Mouse (Mus musculus): ENCODE results near the gene Ankrd16. TPM values are rescaled to one million over a fixed set of nuclear protein-coding genes. Genes with fewer than 3 reads are reported as not detected.
A peak's percentile ranks its signal among the peaks of the same experiment; 100 is the strongest.

Ankrd16 gene
- polyA plus RNA-seq, 1 experiment from 2014 or later: 54.4 TPM

- no peaks in the 10 kb centered on the region for H3K9me3 ChIP-seq
- H3K9ac ChIP-seq: peak overlapping the region; percentile 15; the same call in 1 of the 2 replicates
- no peaks in the 10 kb centered on the region for H3K27me3 ChIP-seq
- peaks cover 4% of the 10 kb centered on the region; the same call in 1 of the 2 replicates for H3K36me3 ChIP-seq
- no peak overlapping the region for H3K27ac ChIP-seq
- peaks cover 42% of the 10 kb centered on the region for H3K4me1 ChIP-seq (replicated peaks)
- no peak for ATAC-seq (ENCODE audit: low FRiP score)
- H3K4me2 ChIP-seq: no peak overlapping the region
- 92% methylated on average over 10 of the region's 10 CpGs for WGBS
- no peak overlapping the region for H3K4me3 ChIP-seq
Measured at GRCm38 (mm10) chr2:11774426-11774825, 3.2 kb upstream of the Ankrd16 start.

- H3K9ac ChIP-seq: no peak overlapping the region
- no peak overlapping the region for H3K4me3 ChIP-seq
- H3K9me3 ChIP-seq: no peaks in the 10 kb centered on the region
- H3K4me1 ChIP-seq (replicated peaks): peaks cover 49% of the 10 kb centered on the region
- 77% methylated on average over 5 of the region's 5 CpGs for WGBS
- peaks cover 5% of the 10 kb centered on the region; the same call in 1 of the 2 replicates for H3K36me3 ChIP-seq
- ATAC-seq (ENCODE audit: low FRiP score): no peak
- no peaks in the 10 kb centered on the region for H3K27me3 ChIP-seq
- H3K27ac ChIP-seq: no peak overlapping the region
- no peak overlapping the region for H3K4me2 ChIP-seq
Measured at GRCm38 (mm10) chr2:11775121-11775520, 2.6 kb upstream of the Ankrd16 start.

- ATAC-seq (ENCODE audit: low FRiP score): no peak
- 0 out of 2 replicates have a peak overlapping the region, but pooled peaks have one; percentile 94 for H3K27ac ChIP-seq
- H3K4me3 ChIP-seq: peak overlapping the region; percentile 85
- H3K9ac ChIP-seq: peak overlapping the region; percentile 89
- no peaks in the 10 kb centered on the region for H3K9me3 ChIP-seq
- H3K27me3 ChIP-seq: no peaks in the 10 kb centered on the region
- peak overlapping the region; percentile 87 for H3K4me2 ChIP-seq
- WGBS: 55% methylated on average over 8 of the region's 8 CpGs
- H3K36me3 ChIP-seq: peaks cover 16% of the 10 kb centered on the region
- peaks cover 56% of the 10 kb centered on the region for H3K4me1 ChIP-seq (replicated peaks)
Measured at GRCm38 (mm10) chr2:11776415-11776814, 1.3 kb upstream of the Ankrd16 start.

DNA sequence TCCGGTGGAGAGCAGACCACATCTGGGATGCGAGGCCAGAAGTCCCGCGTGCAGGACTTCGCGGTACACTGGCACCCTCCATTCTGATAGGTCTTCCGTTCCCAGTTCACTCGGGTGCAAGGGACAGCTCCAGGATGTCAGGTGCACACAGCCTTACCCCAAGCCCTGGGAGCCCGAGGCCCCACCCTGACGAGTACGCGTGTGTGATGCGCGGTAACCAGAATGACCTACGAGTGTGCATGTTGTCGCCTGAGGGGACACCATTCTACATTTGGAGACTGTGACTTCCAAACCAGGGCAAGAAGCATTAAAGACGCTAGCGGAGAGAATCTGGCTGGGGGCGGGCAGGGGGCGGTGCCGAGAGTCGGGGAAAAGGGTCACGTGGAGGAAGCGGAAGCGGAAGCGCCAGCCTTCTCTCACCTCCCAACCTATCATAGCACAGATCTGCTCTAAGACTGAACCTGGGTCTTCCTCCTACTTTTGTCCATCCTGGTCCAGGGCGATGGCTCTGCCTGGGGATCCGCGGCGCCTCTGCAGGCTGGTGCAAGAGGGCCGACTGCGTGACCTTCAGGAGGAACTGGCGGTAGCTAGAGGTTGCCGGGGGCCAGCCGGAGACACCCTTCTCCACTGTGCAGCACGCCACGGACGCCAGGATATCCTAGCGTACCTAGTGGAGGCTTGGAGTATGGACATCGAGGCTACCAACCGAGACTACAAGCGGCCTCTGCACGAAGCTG lies 579 bp downstream of the Ankrd16 start:
- H3K27me3 ChIP-seq: no peaks in the 10 kb centered on the region
- peak overlapping the region; percentile 86 for H3K9ac ChIP-seq
- peaks cover 35% of the 10 kb centered on the region for H3K36me3 ChIP-seq
- peaks cover 51% of the 10 kb centered on the region for H3K4me1 ChIP-seq (replicated peaks)
- H3K4me2 ChIP-seq: peak overlapping the region; percentile 72
- H3K27ac ChIP-seq: peak overlapping the region; percentile 96
- H3K4me3 ChIP-seq: peak overlapping the region; percentile 85
- peak; percentile 91 for ATAC-seq (ENCODE audit: low FRiP score)
- under 1% methylated on average over 43 of the region's 43 CpGs for WGBS
- H3K9me3 ChIP-seq: no peaks in the 10 kb centered on the region

DNA sequence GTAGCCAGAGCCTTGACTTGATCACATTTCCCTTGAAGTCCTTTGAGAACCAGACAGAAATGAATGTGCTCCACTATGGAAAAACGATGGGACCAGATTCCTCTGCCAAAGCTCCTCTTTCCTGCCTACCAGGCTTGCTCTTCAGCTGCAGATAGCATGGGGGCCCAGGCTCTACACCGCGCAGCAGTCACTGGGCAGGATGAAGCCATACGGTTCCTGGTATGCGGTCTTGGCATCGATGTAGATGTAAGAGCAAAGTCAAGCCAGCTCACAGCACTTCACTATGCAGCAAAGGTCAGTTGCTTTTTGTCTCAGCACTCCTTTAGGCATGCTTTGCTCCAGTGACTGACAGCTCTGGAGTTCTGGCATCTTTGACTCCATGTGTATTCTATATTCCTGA lies 6.5 kb downstream of the Ankrd16 start:
- H3K4me3 ChIP-seq: no peak overlapping the region
- H3K9ac ChIP-seq: no peak overlapping the region
- H3K27me3 ChIP-seq: no peaks in the 10 kb centered on the region
- no peak overlapping the region for H3K27ac ChIP-seq
- H3K4me2 ChIP-seq: no peak overlapping the region
- H3K9me3 ChIP-seq: no peaks in the 10 kb centered on the region
- no peak for ATAC-seq (ENCODE audit: low FRiP score)
- WGBS: 95% methylated on average over 6 of the region's 6 CpGs
- H3K36me3 ChIP-seq: peaks cover 90% of the 10 kb centered on the region
- peaks cover 17% of the 10 kb centered on the region for H3K4me1 ChIP-seq (replicated peaks)

DNA sequence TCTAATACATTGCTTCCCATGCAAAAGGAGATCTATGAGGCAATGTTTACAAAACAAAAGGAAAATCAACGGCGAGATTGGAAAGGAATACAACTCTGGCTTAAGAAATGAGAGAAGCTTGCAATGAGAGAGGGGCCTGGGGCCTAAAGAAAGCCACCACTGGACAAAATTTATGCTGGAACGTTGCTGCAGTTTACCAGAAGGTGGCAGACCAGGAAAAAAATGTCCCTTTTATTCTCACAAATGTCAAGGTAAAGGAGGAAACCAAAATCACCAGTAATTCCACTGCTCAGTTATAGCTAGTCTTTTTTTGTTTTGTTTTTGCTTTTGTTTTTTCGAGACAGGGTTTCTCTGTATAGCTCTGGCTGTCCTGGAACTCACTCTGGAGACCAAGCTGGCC lies 17.0 kb downstream of the Ankrd16 start:
- ATAC-seq (ENCODE audit: low FRiP score): no peak
- H3K27me3 ChIP-seq: no peaks in the 10 kb centered on the region
- H3K27ac ChIP-seq: no peak overlapping the region
- no peak overlapping the region for H3K4me3 ChIP-seq
- no peaks in the 10 kb centered on the region for H3K9me3 ChIP-seq
- WGBS: 85% methylated on average over 4 of the region's 4 CpGs
- H3K9ac ChIP-seq: no peak overlapping the region
- H3K36me3 ChIP-seq: peaks cover 54% of the 10 kb centered on the region
- no peak overlapping the region for H3K4me2 ChIP-seq
- no peaks in the 10 kb centered on the region for H3K4me1 ChIP-seq (replicated peaks)

DNA sequence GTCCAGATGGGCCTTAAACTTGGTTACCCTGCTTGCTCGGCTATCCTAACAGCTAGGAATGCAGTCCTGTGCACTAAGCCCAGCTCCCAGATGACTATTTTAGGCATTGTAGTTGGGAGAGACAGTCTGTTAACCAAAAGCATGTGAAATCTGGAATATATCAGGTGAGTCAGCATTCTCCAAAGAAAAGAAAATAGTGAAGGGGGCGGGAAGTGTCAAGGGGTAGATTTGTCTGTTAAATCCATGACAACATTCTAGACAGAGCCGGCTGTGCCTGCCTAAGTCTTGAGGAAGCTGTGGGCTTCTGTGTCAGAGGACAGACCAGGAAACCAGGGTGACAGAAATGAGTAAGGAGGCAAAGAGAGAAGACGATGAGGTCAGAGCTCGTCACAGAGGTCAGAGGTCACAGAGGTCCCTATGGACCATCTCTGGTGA lies 20.3 kb downstream of the Ankrd16 start:
- H3K9ac ChIP-seq: no peak overlapping the region
- H3K27ac ChIP-seq: no peak overlapping the region
- no peaks in the 10 kb centered on the region for H3K9me3 ChIP-seq
- no peak for ATAC-seq (ENCODE audit: low FRiP score)
- H3K36me3 ChIP-seq: peaks cover 23% of the 10 kb centered on the region
- H3K4me3 ChIP-seq: no peak overlapping the region
- WGBS: 78% methylated on average over 5 of the region's 5 CpGs
- no peaks in the 10 kb centered on the region for H3K27me3 ChIP-seq
- no peak overlapping the region for H3K4me2 ChIP-seq
- H3K4me1 ChIP-seq (replicated peaks): no peaks in the 10 kb centered on the region

DNA sequence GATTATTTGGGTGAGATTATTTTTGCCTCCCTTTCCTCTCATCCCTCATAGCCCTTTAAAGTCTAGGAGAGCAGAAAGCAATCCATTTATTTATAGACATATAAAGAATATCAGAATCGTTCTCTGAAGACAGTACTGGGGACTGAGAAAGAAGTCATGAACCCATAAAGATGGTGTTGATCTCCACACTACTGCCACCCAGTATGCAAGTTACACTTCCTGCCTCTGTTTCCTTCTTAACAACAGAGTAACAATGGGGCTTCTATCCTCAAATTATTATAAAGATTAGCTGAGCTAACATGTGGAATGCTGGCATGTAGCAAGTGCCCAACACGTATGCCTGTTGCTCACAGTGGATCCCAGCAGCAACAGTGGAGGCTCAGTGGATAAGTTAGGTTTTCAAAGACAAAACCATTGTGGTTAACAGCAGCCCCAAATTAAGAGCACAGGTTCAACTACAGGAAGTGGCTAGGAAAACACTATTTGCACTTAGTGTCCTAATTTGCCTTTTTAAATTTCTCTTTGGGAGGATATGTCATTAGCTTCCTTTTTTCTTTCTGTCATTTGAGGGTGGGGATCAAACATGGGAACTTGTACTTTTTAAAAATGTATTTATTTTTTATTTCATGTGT lies 23.7 kb downstream of the Ankrd16 start:
- Histone ChIP-seq H3K27me3 (no peaks in the 10 kb centered on the region), H3K4me3 (no peak overlapping the region), H3K9ac (no peak overlapping the region), H3K36me3 (peaks cover 4% of the 10 kb centered on the region; the same call in 1 of the 2 replicates), H3K4me1 (replicated peaks) (no peaks in the 10 kb centered on the region), H3K4me2 (no peak overlapping the region), H3K9me3 (no peaks in the 10 kb centered on the region), H3K27ac (no peak overlapping the region)
- ATAC-seq (ENCODE audit: low FRiP score): no peak
- 88% methylated on average over 2 of the region's 2 CpGs for WGBS

Other genes with a start within 250 kb of the Ankrd16 start
- gene Pfkfb3, start 223.8 kb upstream of the Ankrd16 start, polyA plus RNA-seq (2015; fragmentation: Nextera tagmentation; extraction: Ambion mirVana): 27.3 and 27.5 TPM in 2 replicates
- 141 and 142 TPM in 2 replicates for gene Rbm17, start 173.7 kb upstream of the Ankrd16 start, polyA plus RNA-seq (2015; fragmentation: Nextera tagmentation; extraction: Ambion mirVana)
- gene Gm17490, start 151.6 kb upstream of the Ankrd16 start, polyA plus RNA-seq (2015; fragmentation: Nextera tagmentation; extraction: Ambion mirVana): not detected in 2 replicates
- 0.04 TPM in 1 of 2 replicates, not detected in the other for gene Il2ra, start 135.1 kb upstream of the Ankrd16 start, polyA plus RNA-seq (2015; fragmentation: Nextera tagmentation; extraction: Ambion mirVana)
- 0.75 and 0.82 TPM in 2 replicates for gene Il15ra, start 72.6 kb upstream of the Ankrd16 start, polyA plus RNA-seq (2015; fragmentation: Nextera tagmentation; extraction: Ambion mirVana)
- gene Fbh1, start 294 bp upstream of the Ankrd16 start, polyA plus RNA-seq (2015; fragmentation: Nextera tagmentation; extraction: Ambion mirVana): 135 and 137 TPM in 2 replicates

Data from hindbrain, embryonic 13.5 days (tissue).